Mouse (Mus musculus) small intestine, adult 2 months (tissue): ENCODE data around the gene Srgap2.
A peak's percentile ranks its signal among the peaks of the same experiment; 100 is the strongest.

ENCODE experiments used
- CTCF ChIP-seq: fragments of 200-500 bp; IDR thresholded peaks from 2 replicates; pipeline ENCODE4 v1.5.1; 2012; ENCODE audit warnings: low read depth, mild to moderate bottlenecking, control low read depth, inconsistent platforms, low read length, moderate library complexity, mixed read lengths; ENCODE audit not compliant: insufficient replicate concordance, insufficient read length; ENCODE audit errors: extremely low read depth
- POLR2A ChIP-seq: fragments of 200-500 bp; IDR thresholded peaks from 2 replicates; pipeline ENCODE4 v1.6.1; 2012; ENCODE audit warnings: low read depth, mild to moderate bottlenecking, control low read depth, inconsistent platforms, low read length, moderate library complexity

DNA sequence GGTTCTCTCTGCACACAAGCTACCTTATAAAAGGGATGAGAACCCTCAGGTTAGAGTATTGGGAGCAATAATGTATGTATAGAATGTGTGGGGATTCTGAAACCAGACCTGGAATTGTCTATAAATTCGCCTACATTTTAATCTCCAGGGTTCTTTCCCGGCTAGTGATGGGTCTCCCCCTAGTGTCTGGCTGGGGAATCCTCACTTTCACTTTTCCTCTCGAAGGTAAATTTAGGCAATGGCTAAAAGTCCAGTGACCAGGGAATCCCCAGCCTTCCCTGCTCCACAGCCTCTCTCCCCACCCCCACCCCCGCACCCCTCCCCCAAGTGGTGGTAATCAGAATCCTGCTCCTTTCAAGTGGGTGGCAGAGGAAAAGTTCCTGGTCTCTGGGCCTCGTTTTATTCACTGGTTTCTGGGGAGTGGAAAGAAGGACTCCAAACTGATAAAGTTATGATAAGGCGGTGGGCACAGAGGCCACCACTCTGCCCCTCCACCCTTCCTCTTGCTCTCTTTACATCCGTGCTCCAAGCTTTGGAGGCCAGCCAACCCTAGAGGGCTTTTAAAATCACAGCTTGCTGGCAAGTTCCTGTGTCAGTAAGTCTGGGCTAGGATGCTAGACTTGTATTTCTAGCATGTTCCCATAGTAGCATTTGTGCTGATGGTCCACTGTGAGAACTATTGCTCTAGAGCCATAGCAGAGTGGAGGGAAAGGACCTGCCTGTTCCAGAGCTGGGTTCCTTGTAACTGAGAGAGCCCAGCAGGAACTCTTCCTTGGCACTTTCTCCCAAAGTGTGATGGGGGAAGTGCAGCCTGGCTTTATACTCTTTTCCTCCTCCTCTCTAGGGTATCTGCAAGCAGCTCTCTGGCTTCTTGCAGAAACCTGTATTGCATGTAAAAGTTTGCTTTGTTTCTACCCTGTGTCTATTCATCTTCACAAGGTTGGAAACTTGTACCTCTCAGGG lies 280.4 kb downstream of the Srgap2 start:
- TF ChIP-seq POLR2A (no peak), CTCF (peak; percentile 44; the same call in 1 of the 2 replicates)
